Mouse (Mus musculus): Measurements from ENCODE around the gene Cad. TPM values are rescaled to one million over a fixed set of nuclear protein-coding genes. Genes with fewer than 3 reads are reported as not detected.
A peak's percentile ranks its signal among the peaks of the same experiment; 100 is the strongest.
"Not testable (repeated sequence)": the region's sequence is repeated elsewhere in the genome, so short reads cannot be mapped to it uniquely, and the experiment has no call there.

Cad gene
- total RNA-seq (2021), result 10 to 100 TPM; 22.3 to 25.5 TPM

GRCm38 (mm10) chr5:31054261-31055215 lies at the start of gene Cad:
TSS of gene Cad (plus strand) at chr5:31054780.
- DNase-seq, result peak; percentile 95

GRCm38 (mm10) chr5:31012737-31013136 lies 41.8 kb upstream of the Cad start:
- DNase-seq, result no peak

GRCm38 (mm10) chr5:31015913-31016312 lies 38.7 kb upstream of the Cad start:
- DNase-seq, result no peak

- DNase-seq, result not testable (repeated sequence)
These were observed 32.8 kb upstream of the Cad start for GRCm38 (mm10) chr5:31021790-31022189.

GRCm38 (mm10) chr5:31022690-31023089 lies 31.9 kb upstream of the Cad start:
- no peak for DNase-seq

GRCm38 (mm10) chr5:31023254-31023653 lies 31.3 kb upstream of the Cad start:
- no peak for DNase-seq

- DNase-seq, result no peak
These were observed 29.9 kb upstream of the Cad start for GRCm38 (mm10) chr5:31024641-31025040.

GRCm38 (mm10) chr5:31030926-31031325 lies 23.7 kb upstream of the Cad start:
- no peak for DNase-seq

- no peak for DNase-seq
These were observed 23.1 kb upstream of the Cad start for GRCm38 (mm10) chr5:31031508-31031907.

- no peak for DNase-seq
These were observed 19.9 kb upstream of the Cad start for GRCm38 (mm10) chr5:31034669-31035068.

GRCm38 (mm10) chr5:31036556-31036955 lies 18.0 kb upstream of the Cad start:
- DNase-seq, result not testable (repeated sequence)

GRCm38 (mm10) chr5:31038171-31038845 lies 16.3 kb upstream of the Cad start:
- DNase-seq, result no peak

GRCm38 (mm10) chr5:31046416-31046815 lies 8.2 kb upstream of the Cad start:
- no peak for DNase-seq

- no peak for DNase-seq
These were observed 7.5 kb upstream of the Cad start for GRCm38 (mm10) chr5:31047074-31047473.

- DNase-seq, result peak; percentile 99
These were observed 6.5 kb upstream of the Cad start, which contains the start of gene Atraid for GRCm38 (mm10) chr5:31047848-31048762. TSS of gene Atraid (plus strand) at chr5:31048312.

GRCm38 (mm10) chr5:31048763-31049641 lies 5.6 kb upstream of the Cad start, which contains the start of gene Slc5a6:
TSS of gene Slc5a6 (minus strand) at chr5:31048924.
- peak; percentile 17 to 24 for DNase-seq

- DNase-seq, result no peak
These were observed 4.2 kb upstream of the Cad start for GRCm38 (mm10) chr5:31050427-31050826.

- not testable (repeated sequence) for DNase-seq
These were observed 852 bp upstream of the Cad start for GRCm38 (mm10) chr5:31053728-31054127.

GRCm38 (mm10) chr5:31055216-31056140 lies 898 bp downstream of the Cad start:
- no peak for DNase-seq

- no peak for DNase-seq
These were observed 15.2 kb downstream of the Cad start for GRCm38 (mm10) chr5:31069810-31070209.

Data from layer of hippocampus, postnatal 36 days (tissue).